Mouse (Mus musculus): ENCODE data around the gene Znrf1. TPM values are rescaled to one million over a fixed set of nuclear protein-coding genes. Genes with fewer than 3 reads are reported as not detected.

The Znrf1 gene
- total and polyA plus RNA-seq, 3 experiments, result 9.3 to 21.2 (median 9.5) TPM

DNA sequence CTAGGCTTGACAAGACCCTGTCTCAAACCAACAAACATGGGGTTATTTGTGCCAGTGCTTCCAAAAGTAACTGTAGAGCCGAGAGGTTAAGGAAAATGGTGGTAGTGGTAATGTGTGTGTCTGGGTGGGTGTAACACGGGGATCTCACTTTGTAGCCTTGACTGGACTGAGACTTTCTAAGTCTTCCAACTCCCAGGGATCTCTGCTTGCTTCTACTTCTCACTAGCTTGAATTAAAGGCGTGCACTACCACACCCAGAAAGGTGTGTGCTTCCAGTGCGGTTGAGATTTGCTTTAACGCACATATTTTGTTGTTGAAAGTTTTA is 107.0 kb downstream of the Znrf1 start:
- in situ Hi-C loops (cut with MboI; ENCODE audit: low pct_ligation_motif_present, low pct_unique_long_range_greater_than_20kb, low sequenced_read_pairs) (no loop called here), dilution Hi-C loops (cut with MboI; ENCODE audit: extremely low pct_ligation_motif_present, extremely low pct_unique_long_range_greater_than_20kb, low sequenced_read_pairs) (no loop called here)
- Histone ChIP-seq H3K9ac (ENCODE audit: insufficient read depth, low read depth) (peak overlapping the region; percentile 80), H3K4me1 (ENCODE audit: control insufficient read depth in 1 of 2, insufficient read depth in 2 of 2) (peaks cover 0 to 18% of the 10 kb centered on the region in 2 experiments; a peak in 2 of 4 replicates), H3K36me3 (replicated peaks in 1 of 2; ENCODE audit: control insufficient read depth in 1 of 2, insufficient read depth in 1 of 2, low read length in 1 of 2) (peaks cover 0 to 4% of the 10 kb centered on the region in 2 experiments), H3K27ac (ENCODE audit: insufficient read depth, low read depth) (no peak overlapping the region; the same call in 1 of the 2 replicates), H3K4me2 (ENCODE audit: insufficient read depth, low read depth, poor library complexity, severe bottlenecking) (peak overlapping the region; percentile 88), H3K27me3 (replicated peaks) (no peaks in the 10 kb centered on the region), H3K9me3 (replicated peaks; ENCODE audit: low read length) (no peaks in the 10 kb centered on the region), H3K79me2 (replicated peaks; ENCODE audit: control insufficient read depth, extremely low read depth, insufficient read depth, poor library complexity, severe bottlenecking) (peaks cover 6% of the 10 kb centered on the region), H3K4me3 (replicated peaks in 1 of 3; ENCODE audit: low read depth in 2 of 3, low read length in 2 of 3, poor library complexity in 1 of 3) (peak overlapping the region; percentile 69 to 89 (median 73))
- DNase-seq (ENCODE audit: extremely low read depth), result no peak
- TF ChIP-seq MEF2A (IDR thresholded peaks at IDR 0.05; ENCODE audit: borderline replicate concordance, low read depth, low read length) (no peak), SIN3A (IDR thresholded peaks at IDR 0.05; ENCODE audit: low read length) (no peak), RCOR1 (conservative IDR thresholded peaks at IDR 0.05; ENCODE audit: low read depth, low read length) (no peak), EP300 (IDR thresholded peaks at IDR 0.05; ENCODE audit: low read length) (no peak), MXI1 (IDR thresholded peaks at IDR 0.05; ENCODE audit: low read depth, low read length) (peak; percentile 52; the same call in 1 of the 2 replicates), HCFC1 (IDR thresholded peaks at IDR 0.05; ENCODE audit: low read depth, low read length) (no peak), CHD2 (IDR thresholded peaks at IDR 0.05; ENCODE audit: low read length) (no peak), GABPA (IDR thresholded peaks at IDR 0.05; ENCODE audit: insufficient replicate concordance, low read depth, low read length) (no peak), MYC (IDR thresholded peaks at IDR 0.05; ENCODE audit: low read depth, low read length) (no peak)

DNA sequence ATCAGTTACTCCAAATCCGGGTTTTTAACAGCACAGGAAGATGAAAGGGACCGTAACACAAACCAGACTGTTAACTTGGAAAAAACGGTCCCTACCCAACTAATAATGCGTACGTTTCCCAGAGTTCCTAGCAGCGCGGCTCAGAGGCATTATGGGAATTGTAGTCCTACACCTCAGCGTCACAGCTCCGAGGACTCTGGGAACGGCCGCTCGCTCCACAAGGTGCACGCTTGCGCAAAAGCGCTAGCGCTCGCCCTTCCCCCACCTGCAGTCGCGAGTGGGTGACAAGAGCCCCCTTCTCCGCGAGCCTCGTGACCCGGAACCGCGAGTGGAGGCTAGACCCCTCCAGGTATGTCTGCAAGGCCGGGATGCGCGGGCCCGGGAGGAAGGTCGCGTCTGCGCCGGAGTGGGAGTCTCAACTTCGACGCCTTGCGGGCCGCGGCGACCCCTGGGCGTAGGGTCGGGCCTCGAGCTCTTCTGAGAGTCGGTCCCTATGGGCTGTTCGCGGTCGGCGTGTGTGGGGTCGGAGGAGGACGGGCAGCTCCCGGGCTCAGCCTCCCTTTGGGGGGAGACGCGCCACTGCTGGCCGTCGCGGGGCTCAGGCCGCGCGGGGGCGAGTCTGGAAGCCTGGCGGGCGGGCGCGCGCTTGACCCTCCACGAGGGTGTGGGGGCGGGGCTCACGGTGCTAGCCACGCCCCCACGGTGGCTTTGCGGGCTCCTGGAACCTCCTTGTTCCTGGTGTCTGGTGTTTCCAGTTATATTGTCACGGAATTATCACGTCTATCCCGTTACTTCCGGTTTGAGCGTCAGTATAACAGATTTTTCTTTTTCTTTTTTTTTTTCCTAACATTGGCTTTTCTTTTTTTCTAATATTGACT is 107.6 kb downstream of the Znrf1 start, which contains the start of gene Zfp1:
Zfp1 (plus strand) TSS at position 138 of the 878 bp plus-strand sequence.
- Histone ChIP-seq H3K27ac (ENCODE audit: insufficient read depth, low read depth) (peak within 1 kb of the TSS; percentile 70), H3K4me2 (ENCODE audit: insufficient read depth, low read depth, poor library complexity, severe bottlenecking) (peak within 1 kb of the TSS; percentile 88), H3K4me1 (ENCODE audit: control insufficient read depth in 1 of 2, insufficient read depth in 2 of 2) (peaks cover 0 to 24% of the 10 kb centered on the region in 2 experiments; a peak in 2 of 4 replicates), H3K79me2 (replicated peaks; ENCODE audit: control insufficient read depth, extremely low read depth, insufficient read depth, poor library complexity, severe bottlenecking) (peaks cover 6% of the 10 kb centered on the region), H3K9ac (ENCODE audit: insufficient read depth, low read depth) (peak within 1 kb of the TSS; percentile 80), H3K36me3 (replicated peaks in 1 of 2; ENCODE audit: control insufficient read depth in 1 of 2, insufficient read depth in 1 of 2, low read length in 1 of 2) (peaks cover 0 to 4% of the 10 kb centered on the region in 2 experiments), H3K27me3 (replicated peaks) (no peaks in the 10 kb centered on the region), H3K9me3 (replicated peaks; ENCODE audit: low read length) (no peaks in the 10 kb centered on the region), H3K4me3 (replicated peaks in 1 of 3; ENCODE audit: low read depth in 2 of 3, low read length in 2 of 3, poor library complexity in 1 of 3) (peak within 1 kb of the TSS; percentile 69 to 89 (median 73))
- in situ Hi-C loops (cut with MboI; ENCODE audit: low pct_ligation_motif_present, low pct_unique_long_range_greater_than_20kb, low sequenced_read_pairs), result no loop called here
- dilution Hi-C loops (cut with MboI; ENCODE audit: extremely low pct_ligation_motif_present, extremely low pct_unique_long_range_greater_than_20kb, low sequenced_read_pairs), result no loop called here
- peak; percentile 96 for DNase-seq (ENCODE audit: extremely low read depth)
- TF ChIP-seq CHD2 (IDR thresholded peaks at IDR 0.05; ENCODE audit: low read length), result peak; percentile 82
- no peak for TF ChIP-seq JUND (conservative IDR thresholded peaks at IDR 0.05; ENCODE audit: low read depth, low read length)
- no peak for TF ChIP-seq RCOR1 (conservative IDR thresholded peaks at IDR 0.05; ENCODE audit: low read depth, low read length)
- TF ChIP-seq ZKSCAN1 (IDR thresholded peaks at IDR 0.05; ENCODE audit: borderline replicate concordance, low read depth, low read length), result no peak
- no peak for TF ChIP-seq CTCF (conservative IDR thresholded peaks at IDR 0.05 in 1 of 2, IDR thresholded peaks at IDR 0.05 in 1 of 2; ENCODE audit: low read depth in 2 of 2, low read length in 2 of 2)
- no peak; the same call in 1 of the 2 replicates for TF ChIP-seq MEF2A (IDR thresholded peaks at IDR 0.05; ENCODE audit: borderline replicate concordance, low read depth, low read length)
- no peak; the same call in none of the 2 replicates for TF ChIP-seq POLR2AphosphoS2 (IDR thresholded peaks at IDR 0.05; ENCODE audit: low read depth, low read length)
- peak; percentile 50 for TF ChIP-seq TCF12 (IDR thresholded peaks at IDR 0.05; ENCODE audit: low read depth, low read length)
- TF ChIP-seq MYC (IDR thresholded peaks at IDR 0.05; ENCODE audit: low read depth, low read length), result peak; percentile 78
- peak; percentile 94 for TF ChIP-seq TBP (conservative IDR thresholded peaks at IDR 0.05; ENCODE audit: low read depth, low read length)
- TF ChIP-seq CHD1 (IDR thresholded peaks at IDR 0.05; ENCODE audit: low read depth, low read length), result no peak
- TF ChIP-seq KAT2A (IDR thresholded peaks at IDR 0.05; ENCODE audit: insufficient replicate concordance, low read length), result peak; percentile 90; the same call in 1 of the 2 replicates
- TF ChIP-seq PAX5 (IDR thresholded peaks at IDR 0.05; ENCODE audit: low read length), result no peak
- TF ChIP-seq RAD21 (IDR thresholded peaks at IDR 0.05; ENCODE audit: low read depth, low read length), result no peak
- TF ChIP-seq MAFK (IDR thresholded peaks at IDR 0.05; ENCODE audit: insufficient replicate concordance, low read length), result no peak
- TF ChIP-seq MAZ (IDR thresholded peaks at IDR 0.05; ENCODE audit: low read depth, low read length), result peak; percentile 58; the same call in 1 of the 2 replicates
- TF ChIP-seq SIN3A (IDR thresholded peaks at IDR 0.05; ENCODE audit: low read length), result peak; percentile 13
- TF ChIP-seq SMC3 (IDR thresholded peaks at IDR 0.05; ENCODE audit: low read depth, low read length), result no peak
- no peak for TF ChIP-seq UBTF (IDR thresholded peaks at IDR 0.05; ENCODE audit: low read depth, low read length)
- peak; percentile 98 for TF ChIP-seq HCFC1 (IDR thresholded peaks at IDR 0.05; ENCODE audit: low read depth, low read length)
- TF ChIP-seq ELF1 (IDR thresholded peaks at IDR 0.05; ENCODE audit: low read depth, low read length), result peak; percentile 77
- no peak; the same call in 1 of the 2 replicates for TF ChIP-seq JUN (IDR thresholded peaks at IDR 0.05; ENCODE audit: insufficient read depth, low read depth, low read length)
- no peak for TF ChIP-seq ZC3H11A (IDR thresholded peaks at IDR 0.05; ENCODE audit: low read depth, low read length)
- TF ChIP-seq USF2 (conservative IDR thresholded peaks at IDR 0.05; ENCODE audit: low read depth, low read length), result no peak
- TF ChIP-seq NRF1 (IDR thresholded peaks at IDR 0.05; ENCODE audit: low read depth, low read length), result peak; percentile 84
- TF ChIP-seq E2F4 (IDR thresholded peaks at IDR 0.05; ENCODE audit: insufficient replicate concordance, low read depth, low read length), result peak; percentile 22; the same call in 1 of the 2 replicates
